Mouse (Mus musculus) liver, embryonic 11.5 days (tissue): ENCODE results near the gene Fut1. TPM values are rescaled to one million over a fixed set of nuclear protein-coding genes. Genes with fewer than 3 reads are reported as not detected.
A peak's percentile ranks its signal among the peaks of the same experiment; 100 is the strongest.

ENCODE experiments used
- ATAC-seq: fragments of 200-750 bp; cut with Nextera tagmentation; replicated peaks from 2 replicates; pipeline ENCODE4 v1.8.0; 2017; ENCODE audit warnings: moderate number of reproducible peaks, mild to moderate bottlenecking, moderate TSS enrichment, moderate library complexity; ENCODE audit not compliant: low FRiP score
- DNase-seq: peaks from one replicate; pipeline ENCODE4 v3.0.0-alpha.2; 2017; ENCODE audit warnings: low spot score
- H3K27ac ChIP-seq: fragments of 300-500 bp; sonication (generic); 2 replicates; pipeline ENCODE4 v1.5.1; 2014; ENCODE audit warnings: mild to moderate bottlenecking, low read depth, low read length, control low read depth
- H3K27me3 ChIP-seq: fragments of 300-500 bp; sonication (generic); replicated peaks from 2 replicates; pipeline ENCODE4 v1.6.1; 2014; ENCODE audit warnings: low read length, mixed read lengths; ENCODE audit not compliant: control insufficient read depth, insufficient read depth
- H3K36me3 ChIP-seq: fragments of 300-500 bp; sonication (generic); 2 replicates; pipeline ENCODE4 v1.6.1; 2014; ENCODE audit warnings: mild to moderate bottlenecking, low read length, moderate library complexity, mixed read lengths; ENCODE audit not compliant: control insufficient read depth, insufficient read depth
- H3K4me1 ChIP-seq: fragments of 300-500 bp; sonication (generic); replicated peaks from 2 replicates; pipeline ENCODE4 v1.6.1; 2014; ENCODE audit warnings: low read length, mixed read lengths; ENCODE audit not compliant: control insufficient read depth, insufficient read depth
- H3K4me2 ChIP-seq: fragments of 300-500 bp; sonication (generic); 2 replicates; pipeline ENCODE4 v1.6.1; 2014; ENCODE audit warnings: mild to moderate bottlenecking, control low read depth, moderate library complexity
- H3K4me3 ChIP-seq: fragments of 300-500 bp; sonication (generic); 2 replicates; pipeline ENCODE4 v1.5.1; 2014; ENCODE audit warnings: low read depth, low read length, control low read depth
- H3K9ac ChIP-seq: fragments of 300-500 bp; sonication (generic); 2 replicates; pipeline ENCODE4 v1.6.1; 2014; ENCODE audit warnings: low read depth, low read length, control low read depth
- H3K9me3 ChIP-seq: fragments of 300-500 bp; sonication (generic); 2 replicates; pipeline ENCODE4 v1.6.1; 2016; ENCODE audit warnings: low read length, inconsistent platforms, mixed read lengths; ENCODE audit not compliant: control insufficient read depth
- WGBS: fragments of 180-500 bp; shearing (Covaris S2); extraction: QIAGEN DNeasy Blood & Tissue Kit; methylation state at CpG from one replicate; pipeline ENCODE4 v1.1.7; 2014; 5-methylcytosine and 5-hydroxymethylcytosine counted together
- polyA plus RNA-seq: library from polyadenylated mRNA; unstranded; fragments of >200 nt; fragmentation: Nextera tagmentation; extraction: Ambion mirVana; gene quantifications from 2 replicates; pipeline ENCODE4 v1.2.1, GENCODE M21; 2014

Fut1 gene
- polyA plus RNA-seq, 1 experiment from 2014 or later = not detected

GRCm38 (mm10) chr7:45619592-45619991 lies 2.5 kb downstream of the Fut1 start:
- no peak for ATAC-seq
- Histone ChIP-seq H3K27me3 (peaks cover 49% of the 10 kb centered on the region), H3K4me3 (no peak overlapping the region), H3K4me2 (no peak overlapping the region), H3K4me1 (peaks cover 3% of the 10 kb centered on the region), H3K9ac (no peak overlapping the region), H3K9me3 (no peaks in the 10 kb centered on the region), H3K27ac (no peak overlapping the region), H3K36me3 (no peaks in the 10 kb centered on the region; the same call in 1 of the 2 replicates)
- no peak for DNase-seq
- WGBS = 71% methylated on average over 5 of the region's 5 CpGs

GRCm38 (mm10) chr7:45621443-45621842 lies 4.4 kb downstream of the Fut1 start, which contains the start of gene Izumo1:
TSS of gene Izumo1 (plus strand) at chr7:45621811.
- no peak for DNase-seq
- ATAC-seq = 0 out of 2 replicates have a peak, but pooled peaks have one; percentile 15
- Histone ChIP-seq H3K27ac (no peak within 1 kb of the TSS), H3K9ac (no peak within 1 kb of the TSS), H3K9me3 (no peaks in the 10 kb centered on the region), H3K27me3 (peaks cover 35% of the 10 kb centered on the region), H3K4me2 (peak within 1 kb of the TSS; percentile 33), H3K4me1 (peaks cover 3% of the 10 kb centered on the region), H3K4me3 (0 out of 2 replicates have a peak within 1 kb of the TSS, but pooled peaks have one; percentile 6), H3K36me3 (no peaks in the 10 kb centered on the region; the same call in 1 of the 2 replicates)
- WGBS = 28% methylated on average over 9 of the region's 9 CpGs

GRCm38 (mm10) chr7:45623507-45623906 lies 6.4 kb downstream of the Fut1 start:
- Histone ChIP-seq H3K9ac (no peak overlapping the region), H3K27me3 (peaks cover 37% of the 10 kb centered on the region), H3K4me3 (no peak overlapping the region), H3K4me2 (no peak overlapping the region), H3K9me3 (no peaks in the 10 kb centered on the region), H3K27ac (no peak overlapping the region), H3K4me1 (peaks cover 7% of the 10 kb centered on the region), H3K36me3 (no peaks in the 10 kb centered on the region; the same call in 1 of the 2 replicates)
- no peak for DNase-seq
- 91% methylated on average over 11 of the region's 11 CpGs for WGBS
- ATAC-seq = no peak

- no peak overlapping the region for H3K4me2 ChIP-seq
- H3K4me3 ChIP-seq = no peak overlapping the region
- H3K27ac ChIP-seq = no peak overlapping the region
- 74% methylated on average over 3 of the region's 3 CpGs for WGBS
- no peak overlapping the region for H3K9ac ChIP-seq
- peaks cover 34% of the 10 kb centered on the region for H3K27me3 ChIP-seq
- no peaks in the 10 kb centered on the region; the same call in 1 of the 2 replicates for H3K36me3 ChIP-seq
- peaks cover 12% of the 10 kb centered on the region for H3K4me1 ChIP-seq
- DNase-seq (no peak), ATAC-seq (no peak)
- no peaks in the 10 kb centered on the region for H3K9me3 ChIP-seq
Observed at GRCm38 (mm10) chr7:45624718-45625117, 7.6 kb downstream of the Fut1 start.

- Histone ChIP-seq H3K27me3 (peaks cover 30% of the 10 kb centered on the region), H3K4me2 (no peak overlapping the region)
- 78% methylated on average over 8 of the region's 8 CpGs for WGBS
Observed at GRCm38 (mm10) chr7:45625481-45625880, 8.4 kb downstream of the Fut1 start.

GRCm38 (mm10) chr7:45626571-45627076 lies 9.5 kb downstream of the Fut1 start:
- H3K4me2 ChIP-seq = no peak overlapping the region
- no peak overlapping the region for H3K9ac ChIP-seq
- ATAC-seq (no peak), DNase-seq (no peak)
- peaks cover 12% of the 10 kb centered on the region for H3K4me1 ChIP-seq
- 67% methylated on average over 7 of the region's 7 CpGs for WGBS
- no peaks in the 10 kb centered on the region for H3K9me3 ChIP-seq
- no peak overlapping the region for H3K4me3 ChIP-seq
- peaks cover 32% of the 10 kb centered on the region for H3K27me3 ChIP-seq
- no peaks in the 10 kb centered on the region; the same call in 1 of the 2 replicates for H3K36me3 ChIP-seq
- H3K27ac ChIP-seq = peak overlapping the region; percentile 25; the same call in 1 of the 2 replicates

More at GRCm38 (mm10) chr7:45625481-45625880, 8.4 kb downstream of the Fut1 start:
- peaks cover 12% of the 10 kb centered on the region for H3K4me1 ChIP-seq
- no peaks in the 10 kb centered on the region; the same call in 1 of the 2 replicates for H3K36me3 ChIP-seq
- no peak overlapping the region for H3K27ac ChIP-seq
- H3K9me3 ChIP-seq = no peaks in the 10 kb centered on the region
- H3K9ac ChIP-seq = no peak overlapping the region
- no peak for DNase-seq
- no peak for ATAC-seq
- no peak overlapping the region for H3K4me3 ChIP-seq

- Histone ChIP-seq H3K9ac (peak within 1 kb of the TSS; percentile 69), H3K9me3 (no peaks in the 10 kb centered on the region), H3K4me2 (peak within 1 kb of the TSS; percentile 95), H3K36me3 (no peaks in the 10 kb centered on the region; the same call in 1 of the 2 replicates), H3K4me3 (peak within 1 kb of the TSS; percentile 60), H3K27me3 (peaks cover 32% of the 10 kb centered on the region), H3K27ac (peak within 1 kb of the TSS; percentile 55; the same call in 1 of the 2 replicates), H3K4me1 (peaks cover 12% of the 10 kb centered on the region)
- 0 out of 2 replicates have a peak, but pooled peaks have one; percentile 21 for ATAC-seq
- no peak for DNase-seq
- WGBS = 52% methylated on average over 9 of the region's 9 CpGs
Observed at GRCm38 (mm10) chr7:45627261-45627660, 10.2 kb downstream of the Fut1 start, which contains the start of gene Rasip1. TSS of gene Rasip1 (plus strand) at chr7:45627488.

GRCm38 (mm10) chr7:45628364-45629294 lies 11.5 kb downstream of the Fut1 start:
- peaks cover 32% of the 10 kb centered on the region for H3K27me3 ChIP-seq
- ATAC-seq (peak; percentile 69), DNase-seq (peak; percentile 86)
- H3K36me3 ChIP-seq = no peaks in the 10 kb centered on the region
- H3K9ac ChIP-seq = peak overlapping the region; percentile 69
- H3K27ac ChIP-seq = no peak overlapping the region
- 2% methylated on average over 105 of the region's 105 CpGs for WGBS
- no peaks in the 10 kb centered on the region for H3K9me3 ChIP-seq
- H3K4me1 ChIP-seq = peaks cover 12% of the 10 kb centered on the region
- H3K4me2 ChIP-seq = peak overlapping the region; percentile 95
- peak overlapping the region; percentile 60 for H3K4me3 ChIP-seq
